Mouse (Mus musculus) adrenal gland, postnatal 36 days (tissue): ENCODE measurements around the gene Igll1. TPM values are rescaled to one million over a fixed set of nuclear protein-coding genes. Genes with fewer than 3 reads are reported as not detected.
"Not testable (repeated sequence)": the region's sequence is repeated elsewhere in the genome, so short reads cannot be mapped to it uniquely, and the experiment has no call there.

Experiments
- DNase-seq, 2 experiments: peaks; one replicate each; pipeline ENCODE4 v3.0.0; 2021; ENCODE audit warnings: mixed read lengths in 1 of 2
- long read RNA-seq, 2 experiments: library from polyadenylated mRNA; stranded (forward); transcript quantifications; one replicate each; pipeline ENCODE4 v2.0.0; 2021; ENCODE audit warnings: borderline sequencing depth in 2 of 2
- total RNA-seq, 2 experiments: library from RNA; stranded (reverse); gene quantifications; 2 replicates each; pipeline ENCODE4 v1.2.3; 2021

Gene Igll1
- total RNA-seq = not detected
- long read RNA-seq, experiment 1 = 0 reads
- long read RNA-seq, experiment 2 = 0 reads

DNA sequence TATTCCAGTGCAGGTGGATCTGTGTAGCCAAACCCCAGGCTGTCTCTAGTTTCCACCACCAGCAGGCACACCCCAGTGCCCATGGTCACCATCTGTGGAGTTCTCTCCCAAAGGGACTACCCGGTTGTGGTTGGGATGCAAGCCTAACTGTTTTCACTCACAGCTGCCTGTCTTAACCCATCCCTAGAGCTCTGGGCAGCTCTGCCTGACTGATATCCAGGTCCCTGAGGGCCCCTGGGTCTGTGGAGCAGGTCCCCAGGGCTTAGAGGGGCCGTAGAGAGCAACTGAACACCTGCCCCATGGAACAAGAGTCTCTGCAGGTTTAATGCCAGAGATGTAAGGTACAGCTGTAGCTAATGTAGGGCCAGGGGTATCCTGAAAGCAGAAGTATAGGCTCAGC, at the start of gene Igll1:
TSS of gene Igll1 (minus strand) at position 8 of the 400 bp plus-strand sequence.
- no peak for DNase-seq

DNA sequence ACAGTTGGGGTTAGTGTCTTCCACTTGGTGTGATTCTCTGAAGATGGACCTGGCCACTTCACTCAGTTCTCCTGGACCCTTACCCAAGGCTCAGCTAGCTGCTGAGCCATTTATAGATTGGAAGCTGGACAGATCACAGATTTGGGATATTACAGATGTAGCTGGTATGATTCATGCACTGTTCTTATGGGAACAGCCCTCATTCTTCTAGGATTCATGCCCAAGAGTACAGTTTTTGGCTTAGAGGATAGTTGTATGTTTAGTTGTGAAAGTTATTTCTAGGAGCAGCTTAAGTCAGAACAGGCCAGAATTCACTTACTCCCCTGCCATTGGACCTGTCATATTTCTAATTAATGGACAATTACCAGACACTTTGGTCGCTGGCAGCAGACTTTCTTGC, 49.7 kb upstream of the Igll1 start:
- DNase-seq = no peak

DNA sequence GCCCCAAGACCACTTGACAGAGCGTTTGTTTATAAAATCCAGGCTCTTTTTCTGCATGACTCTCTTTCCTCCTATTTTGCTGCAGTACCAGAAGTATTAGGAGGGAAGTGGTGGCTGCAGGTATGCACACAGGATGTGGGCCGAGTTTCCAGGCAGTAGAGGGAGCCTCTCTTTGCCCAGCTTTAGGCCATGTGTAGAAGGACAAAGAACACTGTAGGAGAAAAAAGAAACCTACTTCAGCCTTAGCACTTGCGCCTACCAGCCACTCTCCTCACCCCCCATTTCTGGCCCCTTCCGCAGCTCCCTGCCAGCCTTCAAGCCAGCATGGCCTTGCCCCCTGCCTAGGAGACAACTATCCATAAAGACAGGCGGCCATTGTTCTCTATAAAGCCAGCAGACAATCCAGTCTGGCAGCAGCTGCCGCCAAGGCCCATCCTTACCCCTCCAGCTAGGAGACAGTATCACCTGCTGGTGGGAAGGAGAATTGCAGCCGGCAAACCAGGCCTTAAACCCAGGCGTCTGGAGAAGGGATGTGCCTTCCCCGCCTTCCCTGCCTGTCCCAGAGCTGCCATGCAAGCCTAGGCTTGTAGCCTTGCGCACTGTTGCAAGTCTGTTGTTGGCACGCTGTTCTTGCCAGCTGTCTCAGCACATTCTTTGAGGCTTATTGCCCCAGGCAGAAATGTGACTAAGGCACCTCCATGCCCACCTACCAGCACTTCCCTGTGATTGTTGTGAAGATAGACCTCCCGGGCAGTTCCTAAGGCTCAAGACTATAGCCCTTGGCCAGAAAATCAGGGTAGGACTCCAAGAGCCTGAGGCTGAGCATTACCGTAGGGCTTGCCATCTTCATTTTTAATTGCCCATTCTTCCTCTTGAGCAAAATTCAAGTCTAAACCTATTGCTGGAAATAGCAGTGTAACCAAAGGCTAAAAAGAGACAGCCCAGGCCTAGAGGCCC, 48.1 kb upstream of the Igll1 start:
- peak; percentile 82 to 86 for DNase-seq

- peak; percentile 78 to 81 for DNase-seq
Measured at GRCm38 (mm10) chr16:16907799-16908198, 44.0 kb upstream of the Igll1 start.

DNA sequence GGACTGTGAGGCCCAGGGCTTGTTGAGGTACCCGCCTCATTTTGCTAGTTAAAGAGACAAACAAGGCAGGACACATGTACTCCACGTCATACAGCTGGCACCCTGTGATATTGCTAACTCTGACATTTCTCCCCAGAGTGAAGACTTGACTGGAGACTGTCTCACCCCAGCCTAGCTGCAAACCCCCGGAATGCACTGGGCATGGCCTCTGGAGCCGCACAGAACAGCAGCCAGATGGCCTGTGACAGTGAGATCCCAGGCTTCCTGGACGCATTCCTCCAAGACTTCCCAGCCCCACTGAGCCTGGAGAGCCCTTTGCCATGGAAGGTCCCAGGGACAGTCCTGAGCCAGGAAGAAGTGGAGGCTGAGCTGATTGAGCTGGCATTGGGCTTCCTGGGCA, 39.4 kb upstream of the Igll1 start:
- DNase-seq = no peak

GRCm38 (mm10) chr16:16902329-16902728, 38.5 kb upstream of the Igll1 start:
- no peak for DNase-seq

GRCm38 (mm10) chr16:16897056-16897584, 33.3 kb upstream of the Igll1 start:
- DNase-seq = no peak

DNA sequence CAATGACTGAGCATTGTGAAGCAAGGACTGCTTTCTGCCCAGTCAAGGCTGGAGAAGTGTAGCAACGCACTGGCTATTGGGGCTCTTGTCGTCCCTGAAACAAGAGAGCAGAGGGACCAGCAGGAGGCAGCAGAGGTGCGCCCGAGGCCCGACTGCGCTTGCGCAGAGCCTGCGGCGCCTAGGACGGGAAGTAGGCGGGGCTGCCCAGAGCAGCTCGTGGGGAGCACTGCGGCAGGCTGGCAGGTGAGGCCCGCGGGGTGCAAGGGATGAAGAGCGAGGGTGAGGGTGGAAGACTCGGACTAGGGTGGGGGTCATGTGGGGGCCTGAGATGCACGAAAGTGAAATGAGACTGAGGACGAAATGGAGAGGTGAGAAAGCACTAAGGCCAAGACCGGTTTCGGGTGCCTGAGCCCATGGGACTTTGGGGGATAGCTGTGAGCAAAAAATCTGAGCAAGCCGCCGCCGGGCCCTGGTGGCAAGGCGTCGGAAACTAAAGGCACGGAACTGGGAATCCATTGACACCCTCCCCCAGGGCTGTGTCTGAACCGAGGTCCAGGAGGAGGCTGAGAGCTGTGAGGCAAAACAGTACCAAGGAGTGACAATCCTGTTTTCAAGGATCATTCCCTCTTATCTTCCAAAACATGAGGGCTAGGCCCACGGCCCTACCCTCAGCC, 32.7 kb upstream of the Igll1 start, which contains the start of gene Ppm1f:
TSS of gene Ppm1f (plus strand) at position 88 of the 674 bp plus-strand sequence.
- peak; percentile 96 to 99 for DNase-seq

DNA sequence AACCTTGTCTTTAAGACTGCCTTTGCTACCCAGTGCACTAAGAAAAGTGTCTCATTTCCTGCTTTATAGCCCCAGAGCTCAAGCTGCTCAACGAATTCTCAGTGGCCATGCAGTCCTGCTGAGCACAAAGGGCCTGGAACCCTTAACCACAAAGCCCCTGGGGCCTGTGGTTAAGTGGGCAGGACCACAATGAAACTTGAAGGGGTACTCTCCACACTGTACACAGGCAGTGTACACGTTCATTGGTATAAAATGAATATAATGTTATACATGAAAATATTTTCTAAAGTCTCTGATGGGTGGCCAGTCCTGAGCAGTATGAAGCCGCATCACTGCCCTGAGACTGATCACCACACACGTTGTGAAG, 32.2 kb upstream of the Igll1 start:
- no peak for DNase-seq

DNA sequence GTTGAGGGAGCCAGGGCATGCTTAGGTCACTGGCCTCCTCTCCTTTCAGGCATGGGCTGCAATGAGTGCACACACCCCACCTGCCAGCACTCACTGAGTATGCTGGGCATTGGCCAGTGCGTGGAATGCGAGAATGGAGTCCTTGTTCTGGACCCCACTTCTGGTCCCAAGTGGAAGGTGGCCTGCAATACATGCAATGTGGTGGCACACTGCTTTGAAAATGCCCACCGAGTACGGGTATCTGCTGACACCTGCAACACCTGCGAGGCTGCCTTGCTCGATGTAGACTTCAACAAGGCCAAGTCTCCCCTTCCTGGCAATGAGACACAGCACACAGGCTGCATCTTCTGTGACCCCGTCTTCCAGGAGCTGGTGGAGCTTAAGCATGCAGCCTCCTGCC, 28.6 kb upstream of the Igll1 start:
- no peak for DNase-seq

- no peak for DNase-seq
Measured at GRCm38 (mm10) chr16:16888341-16888740, 24.6 kb upstream of the Igll1 start.

- no peak for DNase-seq
Measured at GRCm38 (mm10) chr16:16879025-16879424, 15.2 kb upstream of the Igll1 start.

DNA sequence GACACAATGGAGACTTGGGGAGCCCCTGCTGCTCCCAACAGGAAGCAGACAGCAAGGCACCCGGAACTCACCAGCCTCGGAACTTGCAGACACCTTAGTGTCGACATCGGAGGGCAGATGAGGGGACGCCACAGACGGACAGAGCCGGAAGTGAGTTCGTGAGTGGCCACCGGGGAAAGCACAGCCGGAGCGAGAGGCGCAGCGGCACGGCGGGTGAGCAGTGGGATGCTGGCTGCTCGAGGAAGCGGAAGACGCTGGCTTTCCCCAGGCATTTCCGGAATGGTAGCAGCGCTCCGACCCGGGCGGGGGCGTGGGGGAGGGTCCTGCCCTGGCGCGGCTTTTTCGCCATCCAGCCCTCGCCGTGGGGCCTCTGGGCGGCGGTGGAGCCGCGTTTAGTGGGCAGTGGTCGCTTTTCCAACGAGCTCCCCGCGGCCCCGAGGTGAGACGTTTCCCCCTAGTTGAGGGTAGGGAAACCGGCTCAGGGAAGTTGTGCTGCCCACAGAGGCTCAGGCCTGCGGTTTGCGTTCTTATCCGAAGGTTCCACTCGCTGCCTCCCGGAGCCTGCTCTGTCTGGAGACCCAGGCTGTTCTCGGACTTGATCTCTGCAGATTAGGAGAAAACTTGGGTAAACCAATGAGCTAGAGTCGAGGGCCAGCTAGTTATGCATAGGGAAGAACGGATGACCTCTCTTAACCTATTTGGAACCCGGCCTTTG, 7.0 kb upstream of the Igll1 start, which contains the start of the genes Top3b and Vpreb1:
TSS of gene Top3b (plus strand) at position 120 of the 715 bp plus-strand sequence.
TSS of gene Vpreb1 (minus strand) at position 227 of the 715 bp plus-strand sequence.
- peak; percentile 90 for DNase-seq

GRCm38 (mm10) chr16:16870241-16870616, 6.4 kb upstream of the Igll1 start:
- peak in 1 of 2 experiments; percentile 6 for DNase-seq

DNA sequence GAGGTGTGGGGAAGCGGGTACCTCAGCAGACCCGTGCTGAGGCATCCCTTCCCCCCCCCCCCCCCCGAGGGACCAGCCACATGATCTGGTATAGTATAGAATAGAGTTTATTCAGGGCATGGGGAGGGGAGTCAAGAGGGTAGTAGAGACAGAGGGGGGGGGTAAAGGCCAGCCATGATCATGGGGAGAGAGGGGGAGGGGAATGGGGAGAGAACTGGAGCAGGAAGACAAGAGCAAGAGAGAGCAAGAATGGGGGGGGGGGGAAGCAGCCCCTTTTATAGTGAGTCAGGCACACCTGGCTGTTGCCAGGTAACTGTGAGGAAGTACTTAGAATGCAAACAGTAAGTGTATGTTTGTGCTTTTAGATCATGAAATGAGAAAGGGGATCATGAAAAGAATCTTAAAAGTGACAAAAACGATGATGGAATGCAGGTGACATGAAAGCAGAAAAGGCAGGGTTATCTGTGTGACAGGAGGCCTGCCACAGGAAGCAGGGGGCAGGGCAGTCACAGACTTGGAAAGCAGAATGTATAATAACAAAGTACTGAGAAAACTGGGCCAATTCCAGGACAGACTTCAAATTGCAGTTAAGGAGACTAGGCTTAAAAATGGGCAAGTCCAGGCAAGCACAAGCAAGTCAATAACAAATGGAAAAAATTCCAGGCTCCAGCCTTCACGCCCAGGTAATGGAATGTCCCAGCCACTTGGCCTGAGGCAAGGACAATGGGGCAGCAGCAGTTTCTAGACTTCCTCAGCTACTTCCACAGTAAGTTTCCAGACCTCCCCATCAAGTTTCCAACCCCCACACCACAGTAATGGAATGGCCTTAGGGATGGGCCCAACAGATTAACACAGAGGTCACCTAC, 2.1 kb upstream of the Igll1 start:
- no peak for DNase-seq

DNA sequence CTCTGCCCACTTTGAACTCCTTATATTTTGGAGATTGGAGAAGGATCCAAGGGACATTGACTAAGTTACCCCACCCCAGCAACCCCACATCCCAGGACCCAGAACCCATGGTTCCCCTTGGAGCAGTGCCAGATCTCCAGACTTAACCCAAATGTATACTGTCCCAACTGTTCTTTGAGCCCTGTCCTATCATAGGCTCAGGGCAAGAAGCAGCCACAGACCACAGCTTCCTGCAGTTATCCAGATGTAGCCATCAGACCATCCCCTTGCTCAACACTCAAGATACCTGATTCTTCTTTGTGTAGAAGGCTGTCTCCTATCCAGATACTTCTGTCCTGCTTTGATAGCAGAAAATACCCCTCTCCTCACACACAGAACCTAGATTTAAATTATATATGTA, 1.4 kb upstream of the Igll1 start:
- DNase-seq = no peak

DNA sequence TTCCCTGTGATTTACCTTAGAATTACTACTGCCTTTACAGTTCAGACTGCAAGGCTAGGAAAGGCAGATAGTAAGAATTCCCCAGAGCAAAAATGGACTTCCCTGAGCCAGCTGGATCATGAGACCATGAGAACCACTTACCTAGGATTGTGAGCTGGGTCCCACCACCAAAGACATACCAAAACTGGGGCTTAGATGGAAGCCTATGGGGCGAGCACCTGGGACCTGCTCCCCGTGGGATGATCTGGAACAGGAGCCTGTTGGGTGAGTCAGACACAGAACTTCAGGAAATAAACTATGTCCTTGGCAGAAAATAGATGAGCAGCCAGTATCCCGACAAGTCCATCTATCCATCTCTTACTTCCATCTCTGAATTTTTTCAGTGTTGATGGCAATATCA, 1.5 kb downstream of the Igll1 start:
- DNase-seq = no peak

DNA sequence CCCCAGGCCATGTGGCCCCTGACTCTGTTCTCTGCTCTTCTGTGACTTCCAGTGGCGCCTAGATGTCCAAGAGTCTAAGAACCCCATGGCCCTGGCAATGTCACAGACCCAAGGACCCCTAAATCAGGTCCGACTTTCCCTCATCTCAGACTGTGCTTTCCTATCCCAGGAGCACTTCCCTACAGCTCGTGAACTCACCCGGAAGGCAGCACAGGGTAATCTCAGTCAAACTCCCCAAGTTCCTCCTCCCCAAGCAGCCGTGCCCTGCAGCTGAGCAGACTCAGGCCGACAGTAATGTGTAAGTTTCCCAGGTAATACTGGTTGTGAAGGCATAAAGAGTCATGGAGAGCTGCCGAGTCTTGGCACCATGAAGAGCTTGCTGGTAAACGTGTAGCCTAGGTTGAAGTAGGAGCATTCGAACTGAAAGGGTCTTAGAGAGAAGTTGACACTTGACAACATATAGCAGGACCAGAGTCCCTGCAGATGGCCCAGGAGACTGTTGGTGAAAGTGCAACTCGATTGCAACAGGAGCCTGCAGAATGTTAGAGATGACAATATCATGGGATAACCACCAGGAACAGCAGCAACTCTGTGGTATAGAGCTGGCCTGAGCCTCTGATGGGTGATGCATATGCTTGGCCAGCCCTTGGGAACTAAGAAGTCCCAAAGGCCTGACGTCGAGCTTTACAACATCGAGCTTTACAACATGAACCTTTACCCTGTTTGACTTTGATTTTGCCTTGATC, 6.9 kb downstream of the Igll1 start:
- no peak for DNase-seq

DNA sequence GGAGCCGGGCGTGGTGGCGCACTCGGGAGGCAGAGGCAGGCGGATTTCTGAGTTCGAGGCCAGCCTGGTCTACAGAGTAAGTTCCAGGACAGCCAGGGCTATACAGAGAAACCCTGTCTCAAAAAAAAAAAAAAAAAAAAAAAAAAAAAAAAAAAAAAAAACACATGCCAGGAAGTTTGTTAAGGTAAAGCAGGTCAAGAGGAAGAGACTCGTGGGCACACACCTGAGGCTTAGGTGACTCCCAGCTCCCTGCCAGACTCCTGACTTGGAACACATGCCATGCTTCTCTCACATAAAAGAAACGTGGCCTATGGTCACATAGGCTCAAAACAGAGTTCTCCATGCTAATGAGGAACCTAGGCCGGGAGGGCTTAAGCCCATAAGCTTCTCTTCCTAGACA, 7.7 kb downstream of the Igll1 start:
- DNase-seq = not testable (repeated sequence)

GRCm38 (mm10) chr16:16855541-16855940, 8.2 kb downstream of the Igll1 start:
- DNase-seq = no peak
